Mouse (Mus musculus) embryonic fibroblast, embryonic 13.5 days (primary cell): ENCODE measurements around the gene Borcs6.
"Not testable (repeated sequence)": the region's sequence is repeated elsewhere in the genome, so short reads cannot be mapped to it uniquely, and the experiment has no call there.

ENCODE experiments used
- CTCF ChIP-seq: IDR thresholded peaks from 2 replicates; pipeline ENCODE4 v1.5.1; 2011; ENCODE audit warnings: mild to moderate bottlenecking, control low read depth, low read length, moderate library complexity, borderline replicate concordance; ENCODE audit not compliant: insufficient read depth
- POLR2A ChIP-seq: IDR thresholded peaks from 2 replicates; pipeline ENCODE4 v1.6.1; 2011; ENCODE audit warnings: low read depth, mild to moderate bottlenecking, control low read depth, low read length, moderate library complexity

GRCm38 (mm10) chr11:69093856-69094255, 34.3 kb downstream of the Borcs6 start:
- TF ChIP-seq CTCF, POLR2A: not testable (repeated sequence)
